Mouse (Mus musculus) intestine, embryonic 15.5 days (tissue): ENCODE measurements around the gene Ppm1m. TPM values are rescaled to one million over a fixed set of nuclear protein-coding genes. Genes with fewer than 3 reads are reported as not detected.
A peak's percentile ranks its signal among the peaks of the same experiment; 100 is the strongest.

ENCODE experiments used
- ATAC-seq: fragments of 200-750 bp; cut with Nextera tagmentation; 2 replicates; pipeline ENCODE4 v1.8.0; 2017; ENCODE audit warnings: moderate TSS enrichment, moderate library complexity
- H3K27ac ChIP-seq: fragments of 300-500 bp; sonication (generic); 2 replicates; pipeline ENCODE4 v1.5.1; 2015; ENCODE audit warnings: mild to moderate bottlenecking, inconsistent platforms
- H3K27me3 ChIP-seq: fragments of 300-500 bp; sonication (generic); replicated peaks from 2 replicates; pipeline ENCODE4 v1.6.1; 2015; ENCODE audit warnings: inconsistent platforms
- H3K36me3 ChIP-seq: fragments of 300-500 bp; sonication (generic); 2 replicates; pipeline ENCODE4 v1.6.1; 2015; ENCODE audit warnings: inconsistent platforms
- H3K4me1 ChIP-seq: fragments of 300-500 bp; sonication (generic); replicated peaks from 2 replicates; pipeline ENCODE4 v1.6.1; 2015; ENCODE audit warnings: inconsistent platforms
- H3K4me2 ChIP-seq: fragments of 300-500 bp; sonication (generic); replicated peaks from 2 replicates; pipeline ENCODE4 v1.6.1; 2015; ENCODE audit warnings: mild to moderate bottlenecking, inconsistent platforms
- H3K4me3 ChIP-seq: fragments of 300-500 bp; sonication (generic); replicated peaks from 2 replicates; pipeline ENCODE4 v1.5.1; 2015; ENCODE audit warnings: inconsistent platforms
- H3K9ac ChIP-seq: fragments of 300-500 bp; sonication (generic); 2 replicates; pipeline ENCODE4 v1.6.1; 2015; ENCODE audit warnings: inconsistent platforms
- H3K9me3 ChIP-seq: fragments of 300-500 bp; sonication (generic); 2 replicates; pipeline ENCODE4 v1.6.1; 2016; ENCODE audit warnings: inconsistent platforms
- WGBS: fragments of 180-500 bp; shearing (Covaris S2); methylation state at CpG from one replicate; pipeline ENCODE4 v1.1.7; 2015; 5-methylcytosine and 5-hydroxymethylcytosine counted together
- microRNA counts: library from miRNA; unstranded; fragments of <30 nt; microRNA quantifications from one replicate; lab custom pipeline; 2016
- polyA plus RNA-seq: library from polyadenylated mRNA; unstranded; fragments of >200 nt; fragmentation: Nextera tagmentation; extraction: Ambion mirVana; gene quantifications from 2 replicates; pipeline ENCODE4 v1.2.1, GENCODE M21; 2015

Ppm1m gene
- polyA plus RNA-seq, 1 experiment from 2014 or later: 31.7 TPM

GRCm38 (mm10) chr9:106145582-106145981 lies 54.0 kb downstream of the Ppm1m start:
- H3K9me3 ChIP-seq: no peaks in the 10 kb centered on the region
- WGBS: 84% methylated on average over 2 of the region's 2 CpGs
- no peak overlapping the region for H3K4me2 ChIP-seq

More at GRCm38 (mm10) chr9:106145582-106145981, 54.0 kb downstream of the Ppm1m start:
- no peak overlapping the region for H3K4me3 ChIP-seq
- H3K27ac ChIP-seq: no peak overlapping the region
- peaks cover 33% of the 10 kb centered on the region for H3K27me3 ChIP-seq
- no peak for ATAC-seq
- peaks cover 16% of the 10 kb centered on the region for H3K4me1 ChIP-seq
- no peaks in the 10 kb centered on the region for H3K36me3 ChIP-seq
- no peak overlapping the region for H3K9ac ChIP-seq

MicroRNAs encoded within 50 kb of the gene (microRNA counts, 519-probe panel; counts per million panel counts)
- 4,698 counts per million, percentile 98 among the panel's probes with 10 or more counts for microRNA mmu-let-7g (lab: Ali Mortazavi, UCI)

Other genes starting within 250 kb of the Ppm1m start
- 0.98 and 1.6 TPM in 2 replicates for gene Col6a5, start 239.1 kb downstream of the Ppm1m start, polyA plus RNA-seq
- gene Col6a4, start 103.0 kb downstream of the Ppm1m start, polyA plus RNA-seq: 66.7 and 76.7 TPM in 2 replicates
- 3.4 and 4.3 TPM in 2 replicates for gene Glyctk, start 41.6 kb downstream of the Ppm1m start, polyA plus RNA-seq
- 16.5 and 19.0 TPM in 2 replicates for gene Wdr82, start 28.8 kb downstream of the Ppm1m start, polyA plus RNA-seq
- 51.5 and 52.5 TPM in 2 replicates for gene Twf2, start 3.4 kb upstream of the Ppm1m start, polyA plus RNA-seq
- gene Tlr9, start 22.9 kb upstream of the Ppm1m start, polyA plus RNA-seq: 0.16 and 0.19 TPM in 2 replicates
- 110 TPM in 2 replicates for gene Alas1, start 48.9 kb upstream of the Ppm1m start, polyA plus RNA-seq
- gene Poc1a, start 81.3 kb upstream of the Ppm1m start, polyA plus RNA-seq: 25.9 and 28.2 TPM in 2 replicates
- gene Dusp7, start 168.9 kb upstream of the Ppm1m start, polyA plus RNA-seq: 10.0 and 10.3 TPM in 2 replicates
- 981 and 1,002 TPM in 2 replicates for gene Rpl29, start 229.7 kb upstream of the Ppm1m start, polyA plus RNA-seq
- 47.7 and 48.7 TPM in 2 replicates for gene Acy1, start 238.6 kb upstream of the Ppm1m start, polyA plus RNA-seq
- 25.4 and 31.8 TPM in 2 replicates for gene Abhd14b, start 247.7 kb upstream of the Ppm1m start, polyA plus RNA-seq
- gene Abhd14a, start 247.9 kb upstream of the Ppm1m start, polyA plus RNA-seq: 49.1 and 51.0 TPM in 2 replicates